24 mouse cellular contexts compared by ENCODE assay signal in the genomic region with DNA sequence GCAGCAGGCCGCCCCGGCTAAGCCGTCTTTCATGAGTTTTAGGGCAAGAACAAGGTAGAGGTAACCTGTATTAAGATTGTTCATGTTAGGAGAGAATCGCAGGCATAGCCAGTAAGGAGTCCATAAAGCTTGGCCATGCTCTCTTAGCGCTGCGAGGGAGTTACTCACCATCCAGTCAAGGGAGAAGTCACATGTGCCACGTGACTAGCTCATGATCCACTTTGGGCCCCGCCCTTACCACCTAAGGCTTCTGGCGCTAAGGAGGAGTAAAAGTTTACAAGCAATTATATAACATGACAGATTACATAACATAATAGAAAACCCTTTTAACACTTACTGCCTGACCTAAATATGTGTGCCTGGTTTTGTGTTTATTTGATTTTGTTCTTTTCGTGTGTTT. TPM values are rescaled to one million over a fixed set of nuclear protein-coding genes. Genes with fewer than 3 reads are reported as not detected.
A peak's percentile ranks its signal among the peaks of the same experiment; 100 is the strongest.
DNase-seq lines count a peak whose midpoint lies in the region; ATAC-seq lines count a peak whose summit lies in the region.
"Had no signal": no experiment of that assay in that cellular context is flagged by ENCODE, and none has a peak within 500 bp of the region (broad histone marks: within the 10 kb centered on the region; RNA-seq: fewer than 3 reads in every experiment).

No protein-coding gene starts in this region.

- H3K9me3 ChIP-seq in liver, embryonic 11.5 days (ENCODE audit: control insufficient read depth, low read length), result no peaks in the 10 kb centered on the region
- H3K9me3 ChIP-seq in neural tube, embryonic 15.5 days (replicated peaks), result no peaks in the 10 kb centered on the region
- H3K9me3 ChIP-seq: embryonic facial prominence, embryonic 15.5 days; heart, embryonic 13.5 days; hindbrain, embryonic 15.5 days; midbrain, embryonic 15.5 days had no signal

- H3K4me3 ChIP-seq in liver, embryonic 11.5 days (ENCODE audit: low read depth, low read length), result no peak overlapping the region
- no peak overlapping the region for H3K4me3 ChIP-seq in neural tube, embryonic 15.5 days (replicated peaks)
- H3K4me3 ChIP-seq: embryonic facial prominence, embryonic 15.5 days; heart, embryonic 13.5 days; hindbrain, embryonic 15.5 days; layer of hippocampus, adult 2 months; left cerebral cortex, adult 2 months; midbrain, embryonic 15.5 days had no signal

- H3K4me1 ChIP-seq in liver, embryonic 11.5 days (replicated peaks; ENCODE audit: control insufficient read depth, insufficient read depth, low read length), result peaks cover 11% of the 10 kb centered on the region
- no peaks in the 10 kb centered on the region for H3K4me1 ChIP-seq in neural tube, embryonic 15.5 days
- H3K4me1 ChIP-seq: embryonic facial prominence, embryonic 15.5 days; heart, embryonic 13.5 days; hindbrain, embryonic 15.5 days; midbrain, embryonic 15.5 days had no signal

- peak; percentile 26 for DNase-seq in lung, postnatal 36 days
- no peak for DNase-seq in lung, postnatal 25 days (ENCODE audit: low spot score)
- peak; percentile 54 for DNase-seq in R1 (ENCODE audit: low read depth, low spot score)
- no peak for DNase-seq in liver, embryonic 11.5 days (ENCODE audit: low spot score)
- no peak for DNase-seq in embryo, embryonic 10 days (ENCODE audit: low spot score)
- DNase-seq in urinary bladder, adult 18-20 months (ENCODE audit: low spot score in 2 of 2), result no peak
- DNase-seq: adrenal gland, postnatal 25 days; cerebellum, adult 9-10 months; embryo, embryonic 11 days; heart, postnatal 36 days; lung, embryonic 14.5 days; thymus, postnatal 4 days had no signal

- peak overlapping the region; percentile 16; the same call in 1 of the 2 replicates for H3K4me2 ChIP-seq in liver, embryonic 11.5 days
- H3K4me2 ChIP-seq in neural tube, embryonic 15.5 days, result no peak overlapping the region
- H3K4me2 ChIP-seq: embryonic facial prominence, embryonic 15.5 days; heart, embryonic 13.5 days; hindbrain, embryonic 15.5 days; lung, embryonic 14.5 days; midbrain, embryonic 15.5 days had no signal

- no peak overlapping the region for H3K27ac ChIP-seq in liver, embryonic 11.5 days (ENCODE audit: low read depth, low read length)
- no peak overlapping the region for H3K27ac ChIP-seq in neural tube, embryonic 15.5 days (replicated peaks)
- H3K27ac ChIP-seq: embryonic facial prominence, embryonic 15.5 days; heart, embryonic 13.5 days; hindbrain, embryonic 15.5 days; kidney, postnatal 0 days; layer of hippocampus, adult 2 months; left cerebral cortex, adult 2 months; midbrain, embryonic 15.5 days; stomach, postnatal 0 days had no signal

- no peaks in the 10 kb centered on the region for H3K27me3 ChIP-seq in liver, embryonic 11.5 days (replicated peaks; ENCODE audit: control insufficient read depth, insufficient read depth, low read length)
- no peaks in the 10 kb centered on the region for H3K27me3 ChIP-seq in neural tube, embryonic 15.5 days (replicated peaks)
- H3K27me3 ChIP-seq: embryonic facial prominence, embryonic 15.5 days; heart, embryonic 13.5 days; hindbrain, embryonic 15.5 days; midbrain, embryonic 15.5 days had no signal

- no peaks in the 10 kb centered on the region for H3K36me3 ChIP-seq in liver, embryonic 11.5 days (ENCODE audit: control insufficient read depth, insufficient read depth, low read length)
- H3K36me3 ChIP-seq in neural tube, embryonic 15.5 days, result no peaks in the 10 kb centered on the region
- H3K36me3 ChIP-seq: embryonic facial prominence, embryonic 15.5 days; heart, embryonic 13.5 days; hindbrain, embryonic 15.5 days; midbrain, embryonic 15.5 days had no signal

- 72% methylated on average over 10 of the region's 10 CpGs for WGBS in liver, embryonic 11.5 days
- 91% methylated on average over 10 of the region's 10 CpGs for WGBS in neural tube, embryonic 15.5 days

- ATAC-seq in liver, embryonic 11.5 days (replicated peaks; ENCODE audit: low FRiP score), result no peak
- ATAC-seq in megakaryocyte progenitor cell, adult 5-6 weeks (replicated peaks; ENCODE audit: poor library complexity), result peak; percentile 42
- ATAC-seq in neural tube, embryonic 15.5 days (ENCODE audit: low FRiP score), result no peak
- ATAC-seq: forebrain, embryonic 14.5 days; intestine, postnatal 0 days; midbrain, embryonic 15.5 days had no signal

- H3K9ac ChIP-seq in liver, embryonic 11.5 days (ENCODE audit: low read depth, low read length), result no peak overlapping the region
- H3K9ac ChIP-seq in neural tube, embryonic 15.5 days (replicated peaks), result no peak overlapping the region
- H3K9ac ChIP-seq: embryonic facial prominence, embryonic 15.5 days; heart, embryonic 13.5 days; hindbrain, embryonic 15.5 days; lung, embryonic 14.5 days; midbrain, embryonic 15.5 days had no signal

RNA-seq across cellular contexts. Expression of a gene that starts 8.5 kb away (rescaled TPM):
- polyA plus RNA-seq in liver, embryonic 11.5 days (2014; fragmentation: Nextera tagmentation; extraction: Ambion mirVana), result 15.0 and 15.3 TPM in 2 replicates
- total RNA-seq in megakaryocyte progenitor cell, adult 5-6 weeks (2015), result 36.1 and 38.4 TPM in 2 replicates
- 47.7 and 50.8 TPM in 2 replicates for total RNA-seq in megakaryocyte progenitor cell, adult 5-6 weeks (2017)
- polyA plus RNA-seq in neural tube, embryonic 15.5 days (2015; fragmentation: Nextera tagmentation; extraction: Ambion mirVana), result 8.4 and 9.6 TPM in 2 replicates

Comparison
In these comparisons a context has a peak if more than half of its experiments do, and no peak if none do; other contexts are left out.
1. DNase-seq: peak in lung, postnatal 36 days (single experiment) and R1 (single experiment); none in lung, postnatal 25 days (single experiment), liver, embryonic 11.5 days (single experiment), embryo, embryonic 10 days (single experiment) and urinary bladder, adult 18-20 months (0 of 2).